ENCODE assay signal across 8 mouse cellular contexts in the genomic region with DNA sequence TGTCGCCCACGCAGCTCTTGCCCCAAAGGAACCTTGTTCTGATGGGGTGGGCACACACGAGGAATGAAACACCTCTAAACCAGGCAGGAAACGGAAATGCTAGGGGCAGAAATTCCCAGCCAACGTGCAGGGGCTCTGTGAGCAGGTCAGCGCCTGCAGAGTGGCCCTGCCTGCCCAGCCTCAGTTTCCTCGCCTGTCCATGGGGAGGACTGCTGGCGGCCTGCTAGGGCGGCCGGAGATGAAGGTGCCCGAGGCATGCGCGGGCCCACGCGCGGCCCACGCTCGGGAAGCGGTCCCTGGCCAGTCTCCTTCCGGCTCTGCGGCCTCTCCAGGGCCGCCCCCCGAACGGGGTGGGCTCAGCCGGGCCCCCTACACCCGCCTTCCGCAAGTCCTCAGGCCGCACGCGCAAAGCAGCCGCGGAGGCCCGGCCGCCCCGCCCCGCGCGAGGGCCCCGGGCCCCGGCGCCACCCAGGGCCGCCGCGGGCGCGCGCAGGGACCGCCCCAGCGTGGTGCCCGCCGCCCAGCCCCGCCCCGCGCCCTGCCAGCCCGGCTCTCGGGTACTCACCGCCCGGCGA. TPM values are rescaled to one million over a fixed set of nuclear protein-coding genes. Genes with fewer than 3 reads are reported as not detected.
A peak's percentile ranks its signal among the peaks of the same experiment; 100 is the strongest.
DNase-seq lines count a peak whose midpoint lies in the region; ATAC-seq lines count a peak whose summit lies in the region.

No protein-coding gene starts in this region.

- peaks cover 18% of the 10 kb centered on the region for H3K27me3 ChIP-seq in erythroblast, embryonic 14.5 days (ENCODE audit: control insufficient read depth)
- H3K27me3 ChIP-seq in forebrain, embryonic 12.5 days = peaks cover 37% of the 10 kb centered on the region
- H3K27me3 ChIP-seq in liver, embryonic 15.5 days = peaks cover 35% of the 10 kb centered on the region

- peak overlapping the region; percentile 86 for H3K4me2 ChIP-seq in forebrain, embryonic 12.5 days
- peak overlapping the region; percentile 64 for H3K4me2 ChIP-seq in liver, embryonic 15.5 days

- H3K9ac ChIP-seq in forebrain, embryonic 12.5 days = peak overlapping the region; percentile 68
- peak overlapping the region; percentile 11; the same call in 1 of the 2 replicates for H3K9ac ChIP-seq in liver, embryonic 15.5 days

- WGBS in forebrain, embryonic 12.5 days = 3% methylated on average over 46 of the region's 59 CpGs
- 2% methylated on average over 58 of the region's 59 CpGs for WGBS in liver, embryonic 15.5 days (ENCODE audit: insufficient replicate concordance)

- H3K27ac ChIP-seq in forebrain, embryonic 12.5 days = 0 out of 2 replicates have a peak overlapping the region, but pooled peaks have one; percentile 25
- no peak overlapping the region for H3K27ac ChIP-seq in liver, embryonic 15.5 days (replicated peaks)

- peak overlapping the region; percentile 29 for H3K4me3 ChIP-seq in erythroblast, embryonic 14.5 days (replicated peaks)
- H3K4me3 ChIP-seq in forebrain, embryonic 12.5 days (replicated peaks) = peak overlapping the region; percentile 54
- peak overlapping the region; percentile 48 for H3K4me3 ChIP-seq in liver, embryonic 15.5 days (replicated peaks)

- 0 out of 2 replicates have a peak, but pooled peaks cover 2% of the 10 kb centered on the region for H3K4me1 ChIP-seq in erythroblast, embryonic 14.5 days (ENCODE audit: control insufficient read depth)
- H3K4me1 ChIP-seq in forebrain, embryonic 12.5 days = peaks cover 18% of the 10 kb centered on the region
- peaks cover 3% of the 10 kb centered on the region; the same call in 1 of the 2 replicates for H3K4me1 ChIP-seq in liver, embryonic 15.5 days (replicated peaks)

- no peaks in the 10 kb centered on the region for H3K9me3 ChIP-seq in erythroblast, embryonic 14.5 days (ENCODE audit: control insufficient read depth, low read length)
- no peaks in the 10 kb centered on the region for H3K9me3 ChIP-seq in forebrain, embryonic 12.5 days
- no peaks in the 10 kb centered on the region for H3K9me3 ChIP-seq in liver, embryonic 15.5 days (replicated peaks)

- H3K36me3 ChIP-seq in erythroblast, embryonic 14.5 days (ENCODE audit: control insufficient read depth) = no peaks in the 10 kb centered on the region
- H3K36me3 ChIP-seq in forebrain, embryonic 12.5 days (replicated peaks) = no peaks in the 10 kb centered on the region
- no peaks in the 10 kb centered on the region for H3K36me3 ChIP-seq in liver, embryonic 15.5 days (replicated peaks)

- peak; percentile 34 for DNase-seq in T-cell, adult 2 months (ENCODE audit: low spot score)
- DNase-seq in ovary, postnatal 14 days (ENCODE audit: low spot score) = peak; percentile 31
- DNase-seq in thymus, postnatal 25 days = peak; percentile 73

- ATAC-seq in erythroblast, adult 5-6 weeks (replicated peaks; ENCODE audit: low FRiP score, poor library complexity, severe bottlenecking) = no peak
- peak; percentile 86 for ATAC-seq in forebrain, embryonic 12.5 days (ENCODE audit: low FRiP score)
- peak; percentile 72 for ATAC-seq in inflammation-experienced regulatory T-cells, adult 6 months
- peak; percentile 54 for ATAC-seq in liver, embryonic 15.5 days (ENCODE audit: insufficient read depth)

RNA-seq across cellular contexts. Expression of a gene that starts 0.4 kb away (rescaled TPM):
- polyA plus RNA-seq in erythroblast, embryonic 14.5 days (2012) = 0.03 TPM in 1 of 2 replicates, not detected in the other
- not detected in 2 replicates for total RNA-seq in erythroblast, adult 5-6 weeks (2015; ENCODE audit: low replicate concordance)
- not detected in 2 replicates for total RNA-seq in erythroblast, adult 5-6 weeks (2017; ENCODE audit: low replicate concordance)
- 10.9 and 11.1 TPM in 2 replicates for polyA plus RNA-seq in forebrain, embryonic 12.5 days (2016; fragmentation: Nextera tagmentation; extraction: Ambion mirVana)
- under 1 TPM in 1 of 3 experiments, not detected in 2; 0.24 TPM for polyA plus RNA-seq in inflammation-experienced regulatory T-cells, adult 6 months (2017; shearing (Covaris generic))
- 0.69 and 1.1 TPM in 2 replicates for polyA plus RNA-seq in liver, embryonic 15.5 days (2015; fragmentation: Nextera tagmentation; extraction: Ambion mirVana)
